Mouse (Mus musculus) limb, embryonic 14.5 days (tissue): ENCODE data around the gene Hps6. TPM values are rescaled to one million over a fixed set of nuclear protein-coding genes. Genes with fewer than 3 reads are reported as not detected.
A peak's percentile ranks its signal among the peaks of the same experiment; 100 is the strongest.

Experiments
- ATAC-seq: fragments of 200-750 bp; cut with Nextera tagmentation; 2 replicates; pipeline ENCODE4 v1.8.0; 2017; ENCODE audit warnings: low read depth, moderate number of reproducible peaks, moderate TSS enrichment; ENCODE audit not compliant: low FRiP score
- DNase-seq: peaks from one replicate; pipeline ENCODE4 v3.0.0-alpha.2; 2015; ENCODE audit warnings: low spot score
- H3K27ac ChIP-seq: fragments of 300-500 bp; sonication (generic); replicated peaks from 2 replicates; pipeline ENCODE4 v1.5.1; 2014; ENCODE audit warnings: low read depth, mild to moderate bottlenecking, low read length, moderate library complexity, mixed read lengths
- H3K27me3 ChIP-seq: fragments of 300-500 bp; sonication (generic); 2 replicates; pipeline ENCODE4 v1.6.1; 2014; ENCODE audit warnings: low read length, mixed read lengths; ENCODE audit not compliant: control insufficient read depth, insufficient read depth
- H3K36me3 ChIP-seq: fragments of 300-500 bp; sonication (generic); 2 replicates; pipeline ENCODE4 v1.6.1; 2014; ENCODE audit warnings: mild to moderate bottlenecking, low read length, moderate library complexity, mixed read lengths; ENCODE audit not compliant: control insufficient read depth, insufficient read depth
- H3K4me1 ChIP-seq: fragments of 300-500 bp; sonication (generic); 2 replicates; pipeline ENCODE4 v1.6.1; 2014; ENCODE audit warnings: antibody characterized with exemption, low read length, mixed read lengths; ENCODE audit not compliant: control insufficient read depth, insufficient read depth
- H3K4me2 ChIP-seq: fragments of 300-500 bp; sonication (generic); replicated peaks from 2 replicates; pipeline ENCODE4 v1.6.1; 2014; ENCODE audit warnings: low read depth, mild to moderate bottlenecking, low read length, moderate library complexity; ENCODE audit not compliant: severe bottlenecking
- H3K4me3 ChIP-seq: fragments of 300-500 bp; sonication (generic); replicated peaks from 2 replicates; pipeline ENCODE4 v1.5.1; 2014; ENCODE audit warnings: low read length
- H3K9ac ChIP-seq: fragments of 300-500 bp; sonication (generic); 2 replicates; pipeline ENCODE4 v1.6.1; 2014; ENCODE audit warnings: mild to moderate bottlenecking, low read depth, low read length, moderate library complexity; ENCODE audit not compliant: severe bottlenecking
- H3K9me3 ChIP-seq: fragments of 300-500 bp; sonication (generic); 2 replicates; pipeline ENCODE4 v1.6.1; 2016; ENCODE audit warnings: low read length; ENCODE audit not compliant: control insufficient read depth
- POLR2A ChIP-seq: fragments of 200-500 bp; IDR thresholded peaks from 2 replicates; pipeline ENCODE4 v1.8.0; 2012; ENCODE audit warnings: inconsistent platforms, mild to moderate bottlenecking, moderate library complexity, borderline replicate concordance; ENCODE audit not compliant: insufficient read depth, insufficient read length; ENCODE audit errors: extremely low read depth
- WGBS: fragments of 180-500 bp; shearing (Covaris S2); extraction: QIAGEN DNeasy Blood & Tissue Kit; methylation state at CpG from one replicate; pipeline ENCODE4 v1.1.7; 2014; 5-methylcytosine and 5-hydroxymethylcytosine counted together
- polyA plus RNA-seq, 2 experiments: library from polyadenylated mRNA; depleted of rRNA in 1 of 2; stranded (reverse) in 1 of 2; unstranded in 1 of 2; fragments of >200 nt; fragmentation: Nextera tagmentation in 1 of 2; extraction: Ambion mirVana in 1 of 2; gene quantifications; 2 replicates each; pipeline versions ENCODE4 v1.2.1 to v1.2.3; 2012 to 2014

The Hps6 gene
- polyA plus RNA-seq, 2 experiments: 4.2 to 5.6 TPM

DNA sequence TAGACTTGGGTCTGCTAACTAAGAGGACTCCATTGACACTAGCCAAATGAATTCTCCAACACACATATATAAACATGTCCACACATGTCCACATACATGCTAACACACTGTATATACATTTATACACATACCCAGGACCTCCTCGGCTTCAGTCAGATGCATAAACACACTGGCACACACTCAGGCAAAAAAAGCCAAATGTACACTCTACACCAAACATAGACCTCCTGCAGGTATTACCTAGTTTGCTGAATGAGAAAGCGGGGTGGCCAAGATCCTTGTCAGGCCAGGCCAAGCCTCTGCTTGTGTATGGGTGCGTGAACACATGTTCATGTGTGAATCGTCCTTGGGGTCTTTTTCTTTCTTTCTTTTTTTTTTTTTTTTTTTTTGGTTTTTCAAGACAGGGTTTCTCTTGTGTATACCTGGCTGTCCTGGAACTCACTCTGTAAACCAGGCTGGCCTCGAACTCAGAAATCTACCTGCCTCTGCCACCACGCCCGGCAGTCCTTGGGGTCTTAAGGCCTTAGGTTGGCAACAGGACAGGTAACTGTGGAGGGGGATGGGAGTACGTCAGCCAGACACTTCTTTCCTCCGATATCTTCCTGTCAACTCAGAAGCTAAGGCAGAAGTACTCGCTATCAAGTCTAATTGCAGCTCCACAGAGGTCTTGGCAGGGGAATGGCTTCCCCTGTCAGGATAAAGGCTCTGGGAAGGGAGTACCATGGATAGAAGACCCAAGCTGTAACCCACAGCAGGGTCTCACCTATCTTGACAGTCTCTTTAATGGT, 27.1 kb downstream of the Hps6 start:
- H3K9ac ChIP-seq: no peak overlapping the region
- no peaks in the 10 kb centered on the region for H3K4me1 ChIP-seq
- TF ChIP-seq POLR2A: no peak
- H3K27me3 ChIP-seq: no peaks in the 10 kb centered on the region
- no peak for ATAC-seq
- H3K4me2 ChIP-seq: no peak overlapping the region
- no peak for DNase-seq
- no peak overlapping the region for H3K27ac ChIP-seq
- H3K9me3 ChIP-seq: 0 out of 2 replicates have a peak, but pooled peaks cover 4% of the 10 kb centered on the region
- 95% methylated on average over 10 of the region's 10 CpGs for whole genome bisulfite sequencing
- no peak overlapping the region for H3K4me3 ChIP-seq
- peaks cover 50% of the 10 kb centered on the region for H3K36me3 ChIP-seq

DNA sequence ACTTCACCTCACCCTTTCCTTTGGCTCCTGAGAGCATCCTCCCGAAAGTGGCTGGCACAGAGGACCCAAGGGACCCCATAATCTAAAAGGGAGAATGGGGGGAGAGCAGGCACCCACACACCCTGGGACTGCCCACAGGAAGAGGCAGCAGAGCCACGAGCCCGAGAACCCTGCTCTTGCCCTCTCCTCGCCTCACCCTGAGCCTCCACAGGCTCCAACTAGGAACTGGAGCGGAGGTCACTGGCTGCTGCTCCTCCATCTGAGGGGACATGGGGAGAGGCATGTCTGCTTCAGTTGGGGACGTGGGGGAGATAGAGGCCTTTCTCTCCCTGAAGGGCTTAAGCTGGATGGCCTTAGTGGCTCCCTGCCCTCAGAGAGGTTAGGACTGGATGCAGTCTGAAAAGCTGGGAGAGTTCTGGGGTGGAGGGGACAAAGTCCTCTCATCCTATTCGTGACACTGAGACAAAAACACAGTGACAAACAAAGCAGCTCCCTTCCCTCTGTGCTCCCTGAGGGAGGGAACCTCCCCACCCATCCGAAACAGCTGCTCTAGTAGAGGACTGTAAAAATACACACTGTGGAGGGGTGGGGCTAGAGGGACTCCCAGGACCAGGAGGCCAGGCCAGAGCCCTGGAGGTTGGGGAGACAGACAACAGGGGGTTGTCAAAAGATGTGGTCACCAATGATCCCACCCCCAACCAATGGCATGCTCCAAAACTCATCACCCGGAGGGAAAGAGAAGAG, 28.6 kb downstream of the Hps6 start:
- no peak overlapping the region for H3K9ac ChIP-seq
- H3K4me3 ChIP-seq: no peak overlapping the region
- H3K9me3 ChIP-seq: 0 out of 2 replicates have a peak, but pooled peaks cover 4% of the 10 kb centered on the region
- 0 out of 2 replicates have a peak, but pooled peaks have one; percentile 25 for ATAC-seq
- H3K4me1 ChIP-seq: peaks cover under 1% of the 10 kb centered on the region
- DNase-seq: no peak
- WGBS: 83% methylated on average over 9 of the region's 9 CpGs
- H3K4me2 ChIP-seq: no peak overlapping the region
- no peaks in the 10 kb centered on the region for H3K27me3 ChIP-seq
- no peak overlapping the region for H3K27ac ChIP-seq
- TF ChIP-seq POLR2A: no peak
- peaks cover 65% of the 10 kb centered on the region for H3K36me3 ChIP-seq

DNA sequence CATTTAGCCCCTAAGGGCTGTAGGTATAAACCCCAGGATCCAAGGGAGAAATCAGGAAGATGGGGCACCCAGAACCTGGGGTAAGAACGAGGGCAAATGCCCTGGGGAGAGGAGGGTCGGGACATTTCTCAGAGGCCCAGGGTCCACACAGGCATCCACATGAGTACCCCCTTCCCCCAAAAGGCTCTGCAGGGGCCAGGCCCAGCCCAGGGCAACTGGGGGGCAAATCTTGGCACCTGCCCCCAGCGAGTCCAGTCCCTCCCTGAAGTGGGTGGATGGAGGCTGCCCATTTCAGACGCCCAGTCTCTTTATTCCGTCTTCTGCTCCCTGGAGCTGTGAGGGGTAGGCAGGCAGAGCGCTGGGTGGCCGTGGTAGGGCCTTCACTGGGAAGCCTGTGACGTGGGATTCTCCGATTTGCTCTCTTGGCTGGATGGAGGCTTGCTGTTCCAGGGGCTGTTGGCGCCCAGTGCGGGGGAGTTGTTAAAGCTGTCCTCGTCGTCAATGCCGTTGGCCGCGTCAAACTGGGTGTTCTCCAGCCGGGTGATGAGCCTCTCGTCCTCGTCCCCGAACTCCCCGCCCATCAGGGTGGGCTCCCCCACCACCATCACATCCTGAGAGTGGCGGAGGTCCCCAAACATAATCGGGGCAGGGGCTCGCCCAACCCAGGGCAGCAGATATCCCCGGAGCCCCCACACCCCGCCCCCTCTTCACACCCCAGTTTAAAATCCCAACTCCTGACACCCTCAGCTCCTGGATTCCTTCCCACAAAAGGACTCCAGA, 29.6 kb downstream of the Hps6 start:
- no peak overlapping the region for H3K27ac ChIP-seq
- H3K4me3 ChIP-seq: no peak overlapping the region
- peaks cover 70% of the 10 kb centered on the region for H3K36me3 ChIP-seq
- H3K4me1 ChIP-seq: peaks cover 11% of the 10 kb centered on the region
- whole genome bisulfite sequencing: 88% methylated on average over 26 of the region's 26 CpGs
- DNase-seq (no peak), ATAC-seq (no peak)
- 0 out of 2 replicates have a peak, but pooled peaks cover 4% of the 10 kb centered on the region for H3K9me3 ChIP-seq
- H3K27me3 ChIP-seq: no peaks in the 10 kb centered on the region
- TF ChIP-seq POLR2A: no peak
- no peak overlapping the region for H3K9ac ChIP-seq
- H3K4me2 ChIP-seq: no peak overlapping the region

DNA sequence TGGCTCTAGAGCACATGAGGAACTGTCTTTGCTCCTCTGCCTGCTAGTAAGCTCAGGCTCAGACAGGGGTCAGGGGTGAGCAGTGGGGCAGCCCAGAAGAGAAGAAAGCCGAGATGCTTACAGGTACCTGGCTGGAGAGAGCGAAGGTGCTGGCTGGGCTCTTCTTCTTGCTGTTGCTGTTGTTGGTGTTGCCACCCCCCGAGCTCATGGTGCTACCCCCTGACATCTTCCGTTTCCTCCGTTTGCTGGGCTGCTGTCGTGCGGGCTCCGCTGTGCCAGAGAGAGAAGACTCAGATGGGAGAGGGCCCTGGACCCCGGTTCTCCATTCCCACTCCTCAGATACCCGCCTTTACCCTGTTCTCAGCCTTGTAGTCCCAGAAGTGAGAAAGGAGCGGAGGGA, 30.6 kb downstream of the Hps6 start:
- no peak for ATAC-seq
- WGBS: 92% methylated on average over 11 of the region's 11 CpGs
- H3K9me3 ChIP-seq: 0 out of 2 replicates have a peak, but pooled peaks cover 4% of the 10 kb centered on the region

DNA sequence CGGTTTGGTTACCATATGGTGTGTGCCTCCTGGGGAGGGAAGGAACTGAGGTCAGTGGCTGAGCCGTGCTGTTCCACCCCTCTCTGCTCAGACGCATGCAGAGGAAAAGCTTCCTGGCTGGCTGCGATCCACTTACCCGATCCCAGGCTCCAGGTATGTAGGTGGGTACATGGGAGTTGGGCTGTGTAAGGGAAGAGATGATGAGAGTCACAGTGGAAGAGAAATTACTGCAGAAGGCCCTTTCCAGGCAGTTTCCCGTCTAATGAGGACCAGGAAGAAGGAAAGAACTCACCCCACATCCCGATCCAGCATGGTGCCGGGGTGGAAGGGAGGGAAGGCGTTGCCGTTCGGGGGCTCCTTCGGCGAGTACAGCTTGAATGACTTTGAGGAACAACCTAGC, 32.7 kb downstream of the Hps6 start:
- H3K27me3 ChIP-seq: no peaks in the 10 kb centered on the region
- H3K36me3 ChIP-seq: peaks cover 63% of the 10 kb centered on the region
- H3K9ac ChIP-seq: no peak overlapping the region
- H3K27ac ChIP-seq: no peak overlapping the region
- WGBS: 91% methylated on average over 13 of the region's 13 CpGs
- TF ChIP-seq POLR2A: no peak
- H3K9me3 ChIP-seq: no peaks in the 10 kb centered on the region
- no peak overlapping the region for H3K4me2 ChIP-seq
- no peak overlapping the region for H3K4me3 ChIP-seq
- no peak for ATAC-seq
- no peak for DNase-seq
- peaks cover 30% of the 10 kb centered on the region for H3K4me1 ChIP-seq

More for the DNA sequence above, 30.6 kb downstream of the Hps6 start:
- Histone ChIP-seq H3K27me3 (no peaks in the 10 kb centered on the region), H3K36me3 (peaks cover 70% of the 10 kb centered on the region), H3K9ac (no peak overlapping the region), H3K4me3 (no peak overlapping the region), H3K4me2 (no peak overlapping the region), H3K4me1 (peaks cover 17% of the 10 kb centered on the region), H3K27ac (no peak overlapping the region)
- no peak for TF ChIP-seq POLR2A
- DNase-seq: no peak
